Mouse (Mus musculus) intestine, postnatal 0 days (tissue): ENCODE measurements around the gene Uts2b. TPM values are rescaled to one million over a fixed set of nuclear protein-coding genes. Genes with fewer than 3 reads are reported as not detected.

Experiments used
- ATAC-seq: fragments of 200-750 bp; cut with Nextera tagmentation; 2 replicates; pipeline ENCODE4 v1.8.0; 2017; ENCODE audit warnings: mild to moderate bottlenecking, moderate TSS enrichment, moderate library complexity
- H3K27ac ChIP-seq: fragments of 300-500 bp; sonication (generic); 2 replicates; pipeline ENCODE4 v1.5.1; 2014; ENCODE audit warnings: mild to moderate bottlenecking, low read depth, low read length, moderate library complexity
- H3K27me3 ChIP-seq: fragments of 300-500 bp; sonication (generic); replicated peaks from 2 replicates; pipeline ENCODE4 v1.6.1; 2014; ENCODE audit warnings: low read length, mixed read lengths; ENCODE audit not compliant: control insufficient read depth, insufficient read depth
- H3K36me3 ChIP-seq: fragments of 300-500 bp; sonication (generic); 2 replicates; pipeline ENCODE4 v1.6.1; 2014; ENCODE audit warnings: mild to moderate bottlenecking, moderate library complexity; ENCODE audit not compliant: control insufficient read depth, insufficient read depth
- H3K4me1 ChIP-seq: fragments of 300-500 bp; sonication (generic); replicated peaks from 2 replicates; pipeline ENCODE4 v1.6.1; 2014; ENCODE audit warnings: antibody characterized with exemption, low read length, mixed read lengths; ENCODE audit not compliant: control insufficient read depth, insufficient read depth
- H3K4me2 ChIP-seq: fragments of 300-500 bp; sonication (generic); replicated peaks from 2 replicates; pipeline ENCODE4 v1.6.1; 2014; ENCODE audit warnings: low read depth, mild to moderate bottlenecking, moderate library complexity
- H3K4me3 ChIP-seq: fragments of 300-500 bp; sonication (generic); 2 replicates; pipeline ENCODE4 v1.5.1; 2014; ENCODE audit warnings: low read depth, low read length
- H3K9ac ChIP-seq: fragments of 300-500 bp; sonication (generic); 2 replicates; pipeline ENCODE4 v1.6.1; 2014; ENCODE audit warnings: mild to moderate bottlenecking, low read depth, low read length
- H3K9me3 ChIP-seq: fragments of 300-500 bp; sonication (generic); 2 replicates; pipeline ENCODE4 v1.6.1; 2016; ENCODE audit warnings: mixed run types; ENCODE audit not compliant: control insufficient read depth
- CTCF ChIP-seq: sonication (generic); IDR thresholded peaks from 2 replicates; pipeline ENCODE4 v1.5.1; 2016; ENCODE audit warnings: low read depth, mild to moderate bottlenecking, control low read depth, antibody characterized with exemption, moderate library complexity
- WGBS: fragments of 180-500 bp; shearing (Covaris S2); extraction: QIAGEN DNeasy Blood & Tissue Kit; methylation state at CpG from one replicate; pipeline ENCODE4 v1.1.7; 2014; 5-methylcytosine and 5-hydroxymethylcytosine counted together
- polyA plus RNA-seq: library from polyadenylated mRNA; unstranded; fragments of >200 nt; fragmentation: Nextera tagmentation; extraction: Ambion mirVana; gene quantifications from 2 replicates; pipeline ENCODE4 v1.2.1, GENCODE M21; 2015

Gene Uts2b
- 0.14 and 0.37 TPM in 2 replicates for polyA plus RNA-seq

DNA sequence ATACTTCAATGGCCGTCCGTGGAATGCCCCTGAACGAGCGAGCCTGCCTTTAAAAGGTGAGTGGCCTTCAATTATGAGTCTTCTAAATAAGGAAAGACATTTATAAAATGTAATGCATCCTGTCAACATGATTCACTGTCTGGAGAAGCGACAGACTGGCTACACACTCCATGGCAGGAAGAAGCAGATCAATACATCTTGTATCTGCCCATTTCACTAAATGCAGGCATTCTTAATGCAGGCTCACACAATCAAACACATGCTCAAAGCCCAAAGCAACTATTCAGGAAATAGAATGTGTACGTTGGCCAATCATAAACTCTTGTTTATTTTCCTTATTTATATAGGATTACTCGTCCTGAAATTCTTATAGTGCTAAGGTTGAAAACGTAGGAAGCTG is at the start of gene Uts2b:
Gene Uts2b (minus strand): TSS at position 49 of the 400 bp plus-strand sequence.
- Histone ChIP-seq H3K4me1 (no peaks in the 10 kb centered on the region), H3K4me2 (no peak within 1 kb of the TSS), H3K9ac (no peak within 1 kb of the TSS), H3K9me3 (no peaks in the 10 kb centered on the region), H3K27me3 (no peaks in the 10 kb centered on the region), H3K27ac (no peak within 1 kb of the TSS), H3K4me3 (no peak within 1 kb of the TSS), H3K36me3 (no peaks in the 10 kb centered on the region)
- WGBS = 65% methylated on average over 8 of the region's 8 CpGs
- no peak for TF ChIP-seq CTCF
- no peak for ATAC-seq

DNA sequence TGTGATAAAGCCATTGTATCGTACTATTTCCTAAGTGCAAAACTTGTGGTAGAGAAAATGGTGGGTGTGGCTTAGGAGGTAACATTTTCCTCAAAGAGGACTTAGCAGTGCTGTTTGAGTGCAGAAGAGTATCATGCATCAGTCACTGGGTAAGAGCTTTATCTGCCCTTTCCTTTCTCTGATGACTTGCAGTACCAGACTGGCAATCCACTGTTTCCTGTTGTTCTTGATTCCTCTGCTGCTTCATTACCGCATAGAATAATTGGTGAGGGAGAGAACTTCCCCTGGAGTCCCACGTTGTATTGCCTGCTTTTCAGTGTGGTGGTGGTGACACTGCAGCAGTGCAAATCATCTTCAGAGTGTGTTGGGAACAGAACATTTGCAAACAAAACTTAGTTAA is 47.6 kb upstream of the Uts2b start:
- Histone ChIP-seq H3K9me3 (peaks cover 2% of the 10 kb centered on the region; the same call in 1 of the 2 replicates), H3K9ac (no peak overlapping the region), H3K27ac (no peak overlapping the region), H3K4me3 (no peak overlapping the region), H3K4me2 (no peak overlapping the region), H3K4me1 (no peaks in the 10 kb centered on the region), H3K36me3 (peaks cover 52% of the 10 kb centered on the region), H3K27me3 (no peaks in the 10 kb centered on the region)
- ATAC-seq = no peak
- WGBS = 91% methylated on average over 3 of the region's 3 CpGs
- no peak for TF ChIP-seq CTCF

DNA sequence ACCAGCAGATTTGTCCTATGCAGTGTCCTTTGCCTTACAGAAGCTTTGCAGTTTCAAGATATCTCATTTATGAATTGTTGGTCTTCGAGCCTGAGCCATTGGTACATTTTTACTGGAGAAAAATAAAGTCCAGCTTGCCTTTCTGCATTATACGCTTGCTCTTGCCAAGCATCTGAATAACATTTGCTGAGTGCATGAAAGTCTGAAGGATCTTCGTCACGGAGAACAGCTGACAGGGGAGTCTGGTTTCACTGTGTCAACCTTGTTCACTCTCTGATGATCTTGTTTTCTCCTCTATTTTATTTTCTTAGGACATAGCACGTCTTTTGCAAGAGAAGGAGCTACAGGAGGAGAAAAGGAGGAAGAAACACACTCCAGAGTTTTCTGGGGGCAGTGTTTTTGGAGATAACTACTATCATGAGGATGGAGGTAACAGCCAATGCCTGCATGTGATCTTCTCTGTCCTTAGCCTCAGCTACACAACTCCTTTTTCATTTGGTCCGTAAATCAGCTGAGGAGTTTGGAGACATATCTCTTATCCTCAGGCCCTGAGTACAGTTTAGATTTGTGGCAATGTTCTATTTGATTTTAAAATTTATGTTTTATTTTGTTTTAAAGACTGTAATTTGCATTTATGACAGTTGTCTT is 47.0 kb upstream of the Uts2b start:
- H3K4me1 ChIP-seq = no peaks in the 10 kb centered on the region
- no peak for TF ChIP-seq CTCF
- no peak overlapping the region for H3K4me2 ChIP-seq
- WGBS = 92% methylated on average over 6 of the region's 6 CpGs
- ATAC-seq = no peak
- H3K4me3 ChIP-seq = no peak overlapping the region
- no peak overlapping the region for H3K27ac ChIP-seq
- no peaks in the 10 kb centered on the region for H3K27me3 ChIP-seq
- H3K9me3 ChIP-seq = peaks cover 2% of the 10 kb centered on the region; the same call in 1 of the 2 replicates
- H3K9ac ChIP-seq = no peak overlapping the region
- H3K36me3 ChIP-seq = peaks cover 46% of the 10 kb centered on the region

DNA sequence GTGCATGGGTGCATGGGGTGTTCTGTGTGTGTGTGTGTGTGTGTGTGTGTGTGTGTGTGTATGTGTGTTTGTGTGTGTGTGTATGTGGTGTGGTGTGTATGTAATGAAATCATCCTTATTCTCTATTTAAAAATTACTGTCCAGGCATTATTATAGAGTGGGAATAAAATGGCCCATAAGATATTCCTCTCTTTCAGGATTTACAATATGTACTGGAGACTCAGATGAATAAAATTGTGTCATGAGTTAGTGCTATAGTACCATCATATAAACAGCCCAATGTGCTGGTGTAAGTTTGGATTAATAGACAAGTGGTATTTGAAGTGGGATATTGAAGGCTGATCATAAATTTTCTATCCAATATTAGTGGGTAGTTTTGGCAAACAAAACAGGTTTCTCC is 34.1 kb upstream of the Uts2b start:
- no peaks in the 10 kb centered on the region for H3K27me3 ChIP-seq
- peaks cover 13% of the 10 kb centered on the region; the same call in 1 of the 2 replicates for H3K36me3 ChIP-seq
- no peak overlapping the region for H3K4me2 ChIP-seq
- no peaks in the 10 kb centered on the region for H3K4me1 ChIP-seq
- no peak for TF ChIP-seq CTCF
- ATAC-seq = no peak
- no peak overlapping the region for H3K9ac ChIP-seq
- no peak overlapping the region for H3K4me3 ChIP-seq
- no peak overlapping the region for H3K27ac ChIP-seq
- H3K9me3 ChIP-seq = no peaks in the 10 kb centered on the region

DNA sequence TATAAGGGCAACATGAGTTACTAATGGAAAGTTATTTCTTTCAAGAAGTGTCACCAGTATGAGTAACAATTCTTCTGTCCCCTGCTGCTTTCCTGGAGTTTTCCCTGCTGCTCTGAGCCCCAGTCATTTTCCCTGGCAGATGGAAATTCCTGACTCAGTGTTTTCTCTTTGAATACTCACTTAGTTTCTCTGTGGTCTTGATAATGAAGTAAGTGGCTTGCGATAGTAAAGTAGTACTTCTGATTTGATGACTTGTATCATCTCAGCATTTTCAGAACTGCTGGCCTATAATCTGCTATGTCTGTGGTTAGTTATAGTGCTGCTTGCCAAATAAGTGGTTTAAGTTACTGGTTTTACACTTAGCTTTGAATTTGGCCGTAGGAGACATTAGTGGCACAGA is 31.5 kb upstream of the Uts2b start:
- 62% methylated on average over 2 of the region's 2 CpGs for WGBS
- Histone ChIP-seq H3K9ac (no peak overlapping the region), H3K27me3 (no peaks in the 10 kb centered on the region), H3K27ac (no peak overlapping the region), H3K4me2 (no peak overlapping the region), H3K9me3 (no peaks in the 10 kb centered on the region), H3K4me3 (no peak overlapping the region), H3K4me1 (0 out of 2 replicates have a peak, but pooled peaks cover 5% of the 10 kb centered on the region), H3K36me3 (peaks cover 10% of the 10 kb centered on the region; the same call in 1 of the 2 replicates)
- TF ChIP-seq CTCF = no peak
- no peak for ATAC-seq

DNA sequence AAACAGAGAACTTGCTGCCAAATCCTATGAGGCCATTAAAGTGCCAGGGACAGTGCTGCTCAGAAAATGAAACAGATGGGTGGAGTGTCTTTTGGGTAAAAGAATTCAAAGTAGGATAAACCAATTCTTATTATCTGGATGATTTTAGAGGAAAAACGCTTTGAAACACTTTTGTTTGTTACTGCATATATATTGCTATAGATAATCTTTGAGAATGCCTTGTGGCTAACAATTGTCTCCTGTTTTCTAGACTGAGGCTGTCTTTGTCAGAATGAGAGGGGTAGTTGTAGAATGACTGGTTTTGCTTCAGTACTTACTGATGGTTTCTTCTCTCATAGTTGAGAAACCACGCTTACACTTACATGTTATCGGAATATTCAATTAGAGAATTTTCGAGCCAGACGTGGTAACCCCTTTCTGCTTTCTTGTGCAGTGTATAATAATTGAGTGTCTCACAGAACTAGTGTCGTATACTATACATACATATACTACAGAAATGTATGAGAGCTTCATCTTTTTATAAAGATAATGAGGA is 29.7 kb upstream of the Uts2b start:
- WGBS = 85% methylated on average over 6 of the region's 6 CpGs
- H3K4me2 ChIP-seq = no peak overlapping the region
- H3K4me1 ChIP-seq = 0 out of 2 replicates have a peak, but pooled peaks cover 5% of the 10 kb centered on the region
- no peak overlapping the region for H3K4me3 ChIP-seq
- no peak for TF ChIP-seq CTCF
- H3K9me3 ChIP-seq = no peaks in the 10 kb centered on the region
- no peak overlapping the region for H3K9ac ChIP-seq
- ATAC-seq = no peak
- no peaks in the 10 kb centered on the region for H3K27me3 ChIP-seq
- no peaks in the 10 kb centered on the region for H3K36me3 ChIP-seq
- no peak overlapping the region for H3K27ac ChIP-seq
